Mouse (Mus musculus): ENCODE measurements around the gene Sfxn2. TPM values are rescaled to one million over a fixed set of nuclear protein-coding genes. Genes with fewer than 3 reads are reported as not detected.

Gene Sfxn2
- polyA plus RNA-seq, 1 experiment from 2014 or later = 18.4 TPM

- H3K4me3 ChIP-seq (ENCODE audit: low read depth, low read length) = no peak overlapping the region
- H3K4me1 ChIP-seq (ENCODE audit: insufficient read depth, low read depth, low read length) = no peaks in the 10 kb centered on the region
- TF ChIP-seq CTCF (IDR thresholded peaks at IDR 0.05) (peak; percentile 39), EP300 (IDR thresholded peaks at IDR 0.05) (no peak)
- no peak for ATAC-seq
- H3K27me3 ChIP-seq (replicated peaks; ENCODE audit: insufficient read depth, low read length) = no peaks in the 10 kb centered on the region
- no peak overlapping the region for H3K27ac ChIP-seq (ENCODE audit: low read length)
- H3K4me2 ChIP-seq (replicated peaks; ENCODE audit: low read depth, low read length) = no peak overlapping the region
- DNase-seq (ENCODE audit: low spot score) = no peak
- WGBS = 89% methylated on average over 9 of the region's 9 CpGs
- no peak overlapping the region for H3K9ac ChIP-seq (replicated peaks; ENCODE audit: low read depth)
- no peaks in the 10 kb centered on the region for H3K9me3 ChIP-seq (ENCODE audit: low read length)
- no peaks in the 10 kb centered on the region for H3K36me3 ChIP-seq (ENCODE audit: insufficient read depth, low read length)
These were observed 19.7 kb downstream of the Sfxn2 start for GRCm38 (mm10) chr19:46592751-46593439.

- Histone ChIP-seq H3K27me3 (replicated peaks; ENCODE audit: insufficient read depth, low read length) (no peaks in the 10 kb centered on the region), H3K27ac (ENCODE audit: low read length) (no peak overlapping the region), H3K4me1 (ENCODE audit: insufficient read depth, low read depth, low read length) (peaks cover 7% of the 10 kb centered on the region; the same call in 1 of the 2 replicates), H3K4me2 (replicated peaks; ENCODE audit: low read depth, low read length) (peak overlapping the region; percentile 34; the same call in 1 of the 2 replicates), H3K9ac (replicated peaks; ENCODE audit: low read depth) (no peak overlapping the region), H3K36me3 (ENCODE audit: insufficient read depth, low read length) (no peaks in the 10 kb centered on the region), H3K4me3 (ENCODE audit: low read depth, low read length) (no peak overlapping the region), H3K9me3 (ENCODE audit: low read length) (no peaks in the 10 kb centered on the region)
- ATAC-seq (no peak), DNase-seq (ENCODE audit: low spot score) (no peak)
- no peak for TF ChIP-seq EP300 (IDR thresholded peaks at IDR 0.05)
- TF ChIP-seq CTCF (IDR thresholded peaks at IDR 0.05) = no peak
- WGBS = 82% methylated on average over 4 of the region's 4 CpGs
These were observed 25.0 kb downstream of the Sfxn2 start for GRCm38 (mm10) chr19:46598187-46598586.

GRCm38 (mm10) chr19:46598720-46599252, 25.6 kb downstream of the Sfxn2 start, which contains the start of gene Wbp1l:
Gene Wbp1l, plus strand, starts transcription at chr19:46599084.
- Histone ChIP-seq H3K4me3 (ENCODE audit: low read depth, low read length) (peak within 1 kb of the TSS; percentile 97), H3K36me3 (ENCODE audit: insufficient read depth, low read length) (no peaks in the 10 kb centered on the region), H3K27ac (ENCODE audit: low read length) (peak within 1 kb of the TSS; percentile 85), H3K9ac (replicated peaks; ENCODE audit: low read depth) (peak within 1 kb of the TSS; percentile 83), H3K9me3 (ENCODE audit: low read length) (no peaks in the 10 kb centered on the region), H3K27me3 (replicated peaks; ENCODE audit: insufficient read depth, low read length) (no peaks in the 10 kb centered on the region), H3K4me1 (ENCODE audit: insufficient read depth, low read depth, low read length) (peaks cover 7% of the 10 kb centered on the region; the same call in 1 of the 2 replicates), H3K4me2 (replicated peaks; ENCODE audit: low read depth, low read length) (peak within 1 kb of the TSS; percentile 77)
- WGBS = under 1% methylated on average over 19 of the region's 22 CpGs
- TF ChIP-seq EP300 (IDR thresholded peaks at IDR 0.05) (peak; percentile 75), CTCF (IDR thresholded peaks at IDR 0.05) (no peak)
- DNase-seq (ENCODE audit: low spot score) (peak; percentile 100), ATAC-seq (peak; percentile 99)

GRCm38 (mm10) chr19:46599375-46600256, 26.5 kb downstream of the Sfxn2 start:
- Histone ChIP-seq H3K9me3 (ENCODE audit: low read length) (no peaks in the 10 kb centered on the region), H3K4me3 (ENCODE audit: low read depth, low read length) (peak overlapping the region; percentile 97), H3K27me3 (replicated peaks; ENCODE audit: insufficient read depth, low read length) (no peaks in the 10 kb centered on the region), H3K27ac (ENCODE audit: low read length) (peak overlapping the region; percentile 85), H3K36me3 (ENCODE audit: insufficient read depth, low read length) (no peaks in the 10 kb centered on the region), H3K9ac (replicated peaks; ENCODE audit: low read depth) (peak overlapping the region; percentile 83), H3K4me1 (ENCODE audit: insufficient read depth, low read depth, low read length) (peaks cover 7% of the 10 kb centered on the region; the same call in 1 of the 2 replicates), H3K4me2 (replicated peaks; ENCODE audit: low read depth, low read length) (peak overlapping the region; percentile 77)
- DNase-seq (ENCODE audit: low spot score) = peak; percentile 47
- ATAC-seq = peak; percentile 20
- WGBS = 7% methylated on average over 22 of the region's 22 CpGs
- no peak for TF ChIP-seq CTCF (IDR thresholded peaks at IDR 0.05)
- TF ChIP-seq EP300 (IDR thresholded peaks at IDR 0.05) = no peak

- WGBS = 39% methylated on average over 4 of the region's 4 CpGs
- peak overlapping the region; percentile 77 for H3K4me2 ChIP-seq (replicated peaks; ENCODE audit: low read depth, low read length)
- peaks cover 7% of the 10 kb centered on the region; the same call in 1 of the 2 replicates for H3K4me1 ChIP-seq (ENCODE audit: insufficient read depth, low read depth, low read length)
- peak overlapping the region; percentile 85 for H3K27ac ChIP-seq (ENCODE audit: low read length)
- H3K9me3 ChIP-seq (ENCODE audit: low read length) = no peaks in the 10 kb centered on the region
- H3K36me3 ChIP-seq (ENCODE audit: insufficient read depth, low read length) = no peaks in the 10 kb centered on the region
- no peak for TF ChIP-seq EP300 (IDR thresholded peaks at IDR 0.05)
- TF ChIP-seq CTCF (IDR thresholded peaks at IDR 0.05) = no peak
- no peak overlapping the region for H3K9ac ChIP-seq (replicated peaks; ENCODE audit: low read depth)
- ATAC-seq (no peak), DNase-seq (ENCODE audit: low spot score) (peak; percentile 69)
- H3K27me3 ChIP-seq (replicated peaks; ENCODE audit: insufficient read depth, low read length) = no peaks in the 10 kb centered on the region
- no peak overlapping the region for H3K4me3 ChIP-seq (ENCODE audit: low read depth, low read length)
These were observed 27.2 kb downstream of the Sfxn2 start for GRCm38 (mm10) chr19:46600371-46600770.

- no peak overlapping the region for H3K27ac ChIP-seq (ENCODE audit: low read length)
- H3K4me2 ChIP-seq (replicated peaks; ENCODE audit: low read depth, low read length) = no peak overlapping the region
- WGBS = 74% methylated on average over 14 of the region's 14 CpGs
- no peak overlapping the region for H3K9ac ChIP-seq (replicated peaks; ENCODE audit: low read depth)
- H3K4me1 ChIP-seq (ENCODE audit: insufficient read depth, low read depth, low read length) = peaks cover 7% of the 10 kb centered on the region; the same call in 1 of the 2 replicates
- ATAC-seq (no peak), DNase-seq (ENCODE audit: low spot score) (no peak)
- no peaks in the 10 kb centered on the region for H3K9me3 ChIP-seq (ENCODE audit: low read length)
- H3K27me3 ChIP-seq (replicated peaks; ENCODE audit: insufficient read depth, low read length) = no peaks in the 10 kb centered on the region
- no peak for TF ChIP-seq EP300 (IDR thresholded peaks at IDR 0.05)
- no peak for TF ChIP-seq CTCF (IDR thresholded peaks at IDR 0.05)
- H3K36me3 ChIP-seq (ENCODE audit: insufficient read depth, low read length) = 0 out of 2 replicates have a peak, but pooled peaks cover 3% of the 10 kb centered on the region
- no peak overlapping the region for H3K4me3 ChIP-seq (ENCODE audit: low read depth, low read length)
These were observed 28.3 kb downstream of the Sfxn2 start for GRCm38 (mm10) chr19:46601491-46601890.

All from lung, postnatal 0 days (tissue).